Mouse (Mus musculus) cerebellum, adult 2 months (tissue): ENCODE data around the gene Sh3d19.

Experiments
- CTCF ChIP-seq: fragments of 200-500 bp; IDR thresholded peaks from 2 replicates; pipeline ENCODE4 v1.5.1; 2011; ENCODE audit warnings: low read depth, mild to moderate bottlenecking, control low read depth, low read length, moderate library complexity, borderline replicate concordance; ENCODE audit not compliant: insufficient read depth
- POLR2A ChIP-seq: fragments of 200-500 bp; IDR thresholded peaks from 2 replicates; pipeline ENCODE4 v1.6.1; 2011; ENCODE audit warnings: low read length, control low read depth, borderline replicate concordance; ENCODE audit not compliant: insufficient read depth

DNA sequence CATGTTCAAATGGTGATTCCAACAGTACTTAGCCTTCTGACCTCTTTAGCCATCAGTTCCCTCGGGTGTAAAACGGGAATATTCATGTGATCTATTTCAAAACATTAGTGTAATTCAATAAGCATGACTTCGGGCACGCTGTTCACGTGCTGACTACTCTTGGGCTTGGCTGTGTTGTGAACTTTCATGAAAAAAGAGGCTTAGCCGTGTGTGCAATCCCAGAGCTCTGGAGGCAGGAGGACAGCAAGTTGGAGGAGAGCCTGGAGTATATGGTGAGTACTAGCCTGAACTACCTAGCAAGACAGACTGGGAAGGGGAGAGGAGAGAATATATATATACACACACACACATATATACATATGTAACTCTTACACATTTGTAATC is 172.0 kb downstream of the Sh3d19 start:
- TF ChIP-seq CTCF (no peak), POLR2A (no peak)
